Mouse (Mus musculus) embryonic facial prominence, embryonic 13.5 days (tissue): ENCODE measurements around the gene Mnx1. TPM values are rescaled to one million over a fixed set of nuclear protein-coding genes. Genes with fewer than 3 reads are reported as not detected.

Source experiments
- ATAC-seq: fragments of 200-750 bp; cut with Nextera tagmentation; 2 replicates; pipeline ENCODE4 v1.8.0; 2017; ENCODE audit warnings: low read depth; ENCODE audit not compliant: insufficient number of reproducible peaks, insufficient read depth, low FRiP score, low TSS enrichment
- H3K27ac ChIP-seq: fragments of 300-500 bp; sonication (generic); 2 replicates; pipeline ENCODE4 v1.5.1; 2015; ENCODE audit warnings: moderate library complexity, mild to moderate bottlenecking, inconsistent platforms
- H3K27me3 ChIP-seq: fragments of 300-500 bp; sonication (generic); 2 replicates; pipeline ENCODE4 v1.6.1; 2015; ENCODE audit warnings: mild to moderate bottlenecking, inconsistent platforms
- H3K36me3 ChIP-seq: fragments of 300-500 bp; sonication (generic); 2 replicates; pipeline ENCODE4 v1.6.1; 2015; ENCODE audit warnings: mild to moderate bottlenecking, inconsistent platforms
- H3K4me1 ChIP-seq: fragments of 300-500 bp; sonication (generic); 2 replicates; pipeline ENCODE4 v1.6.1; 2015; ENCODE audit warnings: inconsistent platforms
- H3K4me2 ChIP-seq: fragments of 300-500 bp; sonication (generic); 2 replicates; pipeline ENCODE4 v1.6.1; 2015; ENCODE audit warnings: moderate library complexity, mild to moderate bottlenecking, inconsistent platforms
- H3K4me3 ChIP-seq: fragments of 300-500 bp; sonication (generic); 2 replicates; pipeline ENCODE4 v1.5.1; 2015; ENCODE audit warnings: mild to moderate bottlenecking, inconsistent platforms
- H3K9ac ChIP-seq: fragments of 300-500 bp; sonication (generic); 2 replicates; pipeline ENCODE4 v1.6.1; 2015; ENCODE audit warnings: mild to moderate bottlenecking, inconsistent platforms
- H3K9me3 ChIP-seq: fragments of 300-500 bp; sonication (generic); 2 replicates; pipeline ENCODE4 v1.6.1; 2016; ENCODE audit warnings: inconsistent platforms
- WGBS: fragments of 180-500 bp; shearing (Covaris S2); methylation state at CpG from one replicate; pipeline ENCODE4 v1.1.7; 2015; ENCODE audit warnings: mixed read lengths; 5-methylcytosine and 5-hydroxymethylcytosine counted together
- polyA plus RNA-seq: library from polyadenylated mRNA; unstranded; fragments of >200 nt; fragmentation: Nextera tagmentation; extraction: Ambion mirVana; gene quantifications from 2 replicates; pipeline ENCODE4 v1.2.1, GENCODE M21; 2015

Mnx1 gene
- polyA plus RNA-seq, 1 experiment from 2014 or later, result not detected

DNA sequence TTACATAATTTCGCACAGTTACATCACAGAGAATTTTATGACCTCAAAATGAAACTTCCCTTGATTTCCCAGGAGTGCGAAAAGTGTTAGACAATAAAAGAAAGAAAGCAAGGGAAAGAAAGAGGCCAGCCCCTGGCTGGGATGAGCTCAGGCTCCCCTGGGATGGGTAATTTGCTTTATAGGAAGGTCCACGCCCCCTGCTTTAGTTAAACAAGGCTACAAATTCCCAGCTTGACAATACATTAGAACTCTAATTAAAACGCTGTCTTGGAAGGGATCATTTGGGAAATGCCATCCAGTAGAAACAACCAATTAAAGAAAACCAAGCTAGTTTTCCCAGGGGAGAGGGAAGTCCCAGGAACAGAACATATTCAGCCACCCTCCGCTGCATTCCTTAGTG, 2.7 kb downstream of the Mnx1 start:
- Histone ChIP-seq H3K9ac (no peak overlapping the region), H3K36me3 (no peaks in the 10 kb centered on the region), H3K27me3 (peaks cover 100% of the 10 kb centered on the region), H3K9me3 (no peaks in the 10 kb centered on the region), H3K4me3 (no peak overlapping the region), H3K27ac (no peak overlapping the region), H3K4me2 (no peak overlapping the region), H3K4me1 (peaks cover 19% of the 10 kb centered on the region)
- no peak for ATAC-seq
- WGBS, result 1% methylated on average over 5 of the region's 5 CpGs

DNA sequence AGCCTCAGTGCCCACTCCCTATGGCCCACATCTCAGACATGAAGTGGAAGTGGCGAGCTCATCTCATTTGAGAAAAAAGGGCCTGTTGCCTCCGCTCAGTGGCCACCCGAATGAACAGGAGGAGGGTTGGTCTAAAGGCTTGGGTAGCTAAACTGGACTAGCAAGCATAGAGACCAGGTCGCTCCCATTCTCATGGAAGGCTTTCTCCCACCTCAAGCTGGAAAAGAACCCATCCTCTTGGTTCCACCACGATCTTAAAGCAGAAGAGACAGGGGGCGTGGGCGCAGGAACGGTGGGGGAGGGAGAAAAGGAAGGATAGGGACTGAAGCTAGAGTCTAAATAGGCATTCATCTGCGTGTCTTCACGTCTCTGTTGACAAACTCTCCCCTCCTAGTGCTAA, 3.2 kb downstream of the Mnx1 start:
- Histone ChIP-seq H3K4me3 (no peak overlapping the region), H3K9me3 (no peaks in the 10 kb centered on the region), H3K27me3 (peaks cover 100% of the 10 kb centered on the region), H3K4me2 (no peak overlapping the region), H3K27ac (no peak overlapping the region), H3K4me1 (peaks cover 19% of the 10 kb centered on the region), H3K36me3 (no peaks in the 10 kb centered on the region), H3K9ac (no peak overlapping the region)
- 1% methylated on average over 10 of the region's 10 CpGs for WGBS
- ATAC-seq, result no peak

DNA sequence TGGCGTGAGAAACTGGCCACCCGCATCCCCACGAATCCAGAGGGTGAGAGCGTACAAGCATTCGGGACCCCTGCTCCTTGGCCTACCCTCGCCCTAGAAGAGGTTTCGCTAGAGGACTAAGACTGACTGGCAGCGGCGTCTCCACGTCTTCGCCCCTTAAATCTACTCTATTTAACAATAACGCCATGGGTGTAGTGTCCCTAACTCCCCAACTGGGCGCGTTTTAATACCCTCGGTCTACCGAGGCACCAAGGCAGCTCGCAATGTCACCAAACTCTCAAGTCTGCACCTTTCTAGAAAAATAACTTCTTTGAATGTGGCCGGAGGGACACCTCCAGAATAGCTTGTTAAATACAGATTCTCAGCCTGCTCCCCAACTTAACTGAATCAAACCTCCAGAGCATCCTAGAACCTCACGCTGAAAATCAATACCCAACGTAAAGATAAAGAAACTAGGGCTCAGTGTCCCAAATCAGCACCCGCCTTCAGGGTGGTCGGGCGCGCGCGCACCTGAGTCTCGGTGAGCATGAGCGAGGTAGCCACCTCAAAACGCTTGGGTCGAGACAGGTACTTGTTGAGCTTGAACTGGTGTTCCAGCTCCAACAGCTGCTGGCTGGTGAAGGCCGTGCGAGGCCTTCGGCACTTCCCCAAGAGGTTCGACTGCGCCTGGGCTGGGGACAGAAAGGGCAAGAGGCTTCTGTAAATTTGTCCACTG, 3.9 kb downstream of the Mnx1 start:
- no peak for ATAC-seq
- Histone ChIP-seq H3K27me3 (peaks cover 100% of the 10 kb centered on the region), H3K4me3 (0 out of 2 replicates have a peak overlapping the region, but pooled peaks have one; percentile 1), H3K9ac (no peak overlapping the region), H3K4me1 (peaks cover 19% of the 10 kb centered on the region), H3K36me3 (no peaks in the 10 kb centered on the region), H3K4me2 (no peak overlapping the region), H3K27ac (no peak overlapping the region), H3K9me3 (no peaks in the 10 kb centered on the region)
- 1% methylated on average over 35 of the region's 35 CpGs for WGBS

DNA sequence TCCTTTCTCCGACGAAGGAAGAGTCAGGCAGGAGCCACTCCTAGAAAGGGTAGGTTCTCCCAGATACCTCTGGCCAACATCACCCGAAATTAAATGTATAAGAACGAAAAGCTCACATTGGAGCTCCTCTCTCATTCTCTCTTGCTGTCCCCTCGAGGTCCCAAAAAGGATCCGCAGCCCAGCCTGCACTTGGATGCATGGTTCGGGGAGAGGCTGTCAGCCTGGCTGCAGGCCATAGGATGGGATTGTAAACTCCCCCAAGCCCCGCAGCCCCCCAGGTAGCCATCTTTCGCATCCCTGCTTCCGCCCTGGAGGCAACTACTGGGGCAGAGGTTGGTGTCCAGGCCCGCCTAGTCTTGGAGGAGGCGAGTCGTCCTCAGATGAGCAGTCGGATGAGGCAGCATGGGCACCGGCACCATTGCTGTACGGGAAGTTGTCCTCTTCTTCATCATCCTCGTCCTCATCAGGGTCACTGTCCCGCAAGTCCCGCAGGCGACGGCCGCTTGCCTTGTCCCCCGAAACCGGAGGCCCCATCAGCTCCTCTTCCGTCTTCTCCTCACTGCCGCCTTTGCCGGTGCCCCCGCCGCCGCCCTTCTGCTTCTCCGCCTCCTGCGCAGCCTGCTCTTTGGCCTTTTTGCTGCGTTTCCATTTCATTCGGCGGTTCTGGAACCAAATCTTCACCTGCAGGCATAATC, 4.6 kb downstream of the Mnx1 start:
- Histone ChIP-seq H3K9me3 (no peaks in the 10 kb centered on the region), H3K4me2 (no peak overlapping the region), H3K9ac (no peak overlapping the region), H3K4me3 (0 out of 2 replicates have a peak overlapping the region, but pooled peaks have one; percentile 1), H3K27ac (no peak overlapping the region), H3K4me1 (peaks cover 15% of the 10 kb centered on the region), H3K27me3 (peaks cover 100% of the 10 kb centered on the region), H3K36me3 (no peaks in the 10 kb centered on the region)
- WGBS, result under 1% methylated on average over 35 of the region's 35 CpGs
- ATAC-seq, result no peak

DNA sequence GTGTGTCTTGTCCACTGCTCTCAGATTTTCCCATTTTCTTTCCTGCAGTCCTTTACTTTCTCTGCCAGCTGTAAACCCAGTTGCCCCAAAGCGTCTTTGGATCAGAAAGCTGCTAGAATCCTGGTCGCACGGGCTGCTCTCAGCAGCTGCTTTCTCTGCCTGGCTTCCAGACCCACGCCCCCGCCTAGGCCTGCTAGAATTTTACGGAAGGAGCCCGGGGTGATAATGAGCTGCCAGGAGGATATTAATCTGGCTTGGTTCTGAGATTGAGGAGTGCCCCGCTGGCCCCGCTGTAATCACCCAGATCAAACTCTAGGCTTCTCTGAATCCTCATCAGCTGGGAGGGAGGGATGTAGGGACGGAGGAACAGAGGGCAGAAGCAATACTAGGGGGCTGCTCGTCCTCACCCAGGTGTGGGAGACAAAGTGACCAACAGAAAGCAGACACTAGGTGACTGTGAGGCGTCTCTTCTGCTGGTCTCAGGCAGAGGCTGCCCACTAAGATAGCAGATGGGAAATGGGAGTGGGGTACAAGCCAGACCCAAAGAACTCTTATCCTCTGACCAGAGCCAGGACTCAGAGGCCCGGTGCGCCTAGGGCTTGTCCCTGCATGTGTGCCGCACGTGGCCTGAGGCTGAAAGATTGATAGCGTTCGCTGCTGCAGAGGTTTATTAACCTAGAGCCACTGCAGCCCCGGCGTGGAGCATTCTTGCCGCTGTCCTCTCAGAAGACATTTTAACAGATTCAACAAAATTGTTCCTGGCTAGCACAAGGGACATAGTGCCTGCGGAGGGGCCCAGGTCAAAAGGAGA, 6.2 kb downstream of the Mnx1 start:
- H3K27ac ChIP-seq, result no peak overlapping the region
- no peak overlapping the region for H3K4me3 ChIP-seq
- H3K4me1 ChIP-seq, result peaks cover 9% of the 10 kb centered on the region; the same call in 1 of the 2 replicates
- H3K36me3 ChIP-seq, result no peaks in the 10 kb centered on the region
- H3K4me2 ChIP-seq, result no peak overlapping the region
- 1% methylated on average over 22 of the region's 22 CpGs for WGBS
- H3K9ac ChIP-seq, result no peak overlapping the region
- no peaks in the 10 kb centered on the region for H3K9me3 ChIP-seq
- peaks cover 100% of the 10 kb centered on the region for H3K27me3 ChIP-seq
- ATAC-seq, result no peak

DNA sequence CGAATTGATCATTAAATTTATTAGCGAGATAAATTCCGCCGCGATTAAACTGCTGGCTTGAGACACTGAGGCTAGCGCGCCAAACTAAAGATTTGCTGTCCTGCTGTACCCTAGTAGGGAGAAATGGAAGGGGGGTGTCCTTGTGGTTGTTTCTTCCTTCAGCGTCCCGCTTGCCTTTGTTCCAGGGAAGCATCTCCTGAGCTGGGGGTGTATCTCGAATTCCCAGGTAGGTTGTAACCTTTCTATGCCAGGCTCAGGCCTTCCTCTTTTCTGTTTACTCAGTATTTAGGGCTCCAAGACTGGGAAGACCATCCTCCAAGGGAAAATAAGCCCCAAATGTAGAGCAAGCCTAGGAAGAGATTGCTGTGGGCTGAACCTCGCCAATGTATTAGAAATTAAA, 6.9 kb downstream of the Mnx1 start:
- Histone ChIP-seq H3K4me3 (no peak overlapping the region), H3K9ac (no peak overlapping the region), H3K27me3 (peaks cover 100% of the 10 kb centered on the region), H3K27ac (no peak overlapping the region), H3K4me2 (no peak overlapping the region), H3K36me3 (no peaks in the 10 kb centered on the region), H3K4me1 (peaks cover 9% of the 10 kb centered on the region; the same call in 1 of the 2 replicates), H3K9me3 (no peaks in the 10 kb centered on the region)
- under 1% methylated on average over 11 of the region's 11 CpGs for WGBS
- no peak for ATAC-seq

DNA sequence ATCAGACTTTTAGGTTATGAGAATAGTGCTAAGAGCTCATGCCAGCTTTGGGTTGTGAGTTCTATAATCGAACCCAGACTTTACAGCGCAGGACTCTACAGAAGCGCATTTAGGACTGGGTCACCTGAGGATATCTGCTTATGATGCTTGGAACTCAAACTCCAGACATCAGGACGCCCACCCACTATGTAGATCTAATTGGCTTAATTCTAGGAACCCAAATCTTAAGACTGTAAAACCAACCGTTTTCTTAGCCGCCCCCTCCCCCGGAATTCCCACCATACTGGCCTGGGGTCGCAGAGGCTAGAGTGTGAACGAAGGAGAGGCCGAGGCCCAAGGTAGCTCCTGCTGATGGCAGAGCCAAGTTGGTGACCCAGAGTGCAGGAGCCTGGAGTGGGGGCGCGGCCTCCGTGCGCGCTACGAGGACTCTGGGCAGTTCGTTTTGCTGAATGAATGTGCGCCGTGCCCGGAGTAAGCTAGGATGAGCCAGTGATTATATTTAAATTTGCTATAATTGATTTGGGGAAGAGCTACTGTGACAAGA, 7.3 kb downstream of the Mnx1 start:
- Histone ChIP-seq H3K4me3 (no peak overlapping the region), H3K4me1 (peaks cover 9% of the 10 kb centered on the region; the same call in 1 of the 2 replicates), H3K4me2 (no peak overlapping the region), H3K9me3 (no peaks in the 10 kb centered on the region), H3K36me3 (no peaks in the 10 kb centered on the region), H3K27ac (no peak overlapping the region), H3K27me3 (peaks cover 100% of the 10 kb centered on the region), H3K9ac (no peak overlapping the region)
- WGBS, result 3% methylated on average over 20 of the region's 20 CpGs
- ATAC-seq, result no peak

DNA sequence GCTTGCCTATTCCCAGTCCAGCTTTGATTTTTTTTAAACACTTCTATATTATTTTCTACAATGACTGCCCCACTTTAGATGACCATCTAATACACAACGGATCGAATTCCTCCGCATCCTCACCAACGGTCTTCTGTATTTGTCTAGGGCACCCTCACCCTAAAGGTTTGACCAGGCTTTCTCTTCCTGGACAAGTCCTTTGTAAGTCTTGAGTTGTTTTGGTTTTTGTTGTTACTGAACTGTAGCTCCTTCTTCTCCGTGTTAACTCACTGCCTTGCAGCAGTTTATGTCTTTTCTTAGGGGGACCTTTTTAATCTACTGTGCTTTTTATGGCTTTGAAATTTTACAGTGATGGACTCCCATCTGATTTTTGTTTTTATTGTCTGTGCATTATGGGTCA, 8.0 kb downstream of the Mnx1 start:
- no peak for ATAC-seq
- Histone ChIP-seq H3K9me3 (no peaks in the 10 kb centered on the region), H3K27ac (no peak overlapping the region), H3K27me3 (peaks cover 100% of the 10 kb centered on the region), H3K4me3 (no peak overlapping the region), H3K4me2 (no peak overlapping the region), H3K9ac (no peak overlapping the region), H3K36me3 (no peaks in the 10 kb centered on the region), H3K4me1 (peaks cover 9% of the 10 kb centered on the region; the same call in 1 of the 2 replicates)
- WGBS, result 8% methylated on average over 5 of the region's 5 CpGs

DNA sequence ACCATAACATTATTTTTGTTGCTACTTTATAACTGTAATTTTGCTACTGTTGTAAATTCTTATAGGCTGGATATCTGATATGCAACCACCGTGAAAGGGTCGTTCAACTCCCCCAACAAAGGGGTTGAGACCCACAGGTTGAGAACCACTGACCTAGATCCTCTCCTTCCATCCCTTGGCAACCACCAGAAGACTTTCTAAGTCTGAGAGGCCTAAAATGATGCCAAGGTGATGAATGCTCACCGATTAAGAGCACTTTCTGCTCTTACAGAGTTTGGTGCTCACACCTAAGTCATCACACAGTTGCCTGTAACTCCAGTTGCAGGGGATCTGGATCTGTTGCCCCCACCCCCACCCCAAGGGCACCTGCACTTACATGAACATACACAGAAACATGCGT, 8.8 kb downstream of the Mnx1 start:
- no peak overlapping the region for H3K27ac ChIP-seq
- H3K36me3 ChIP-seq, result no peaks in the 10 kb centered on the region
- H3K4me3 ChIP-seq, result no peak overlapping the region
- WGBS, result 4% methylated on average over 4 of the region's 4 CpGs
- H3K4me1 ChIP-seq, result peaks cover 9% of the 10 kb centered on the region; the same call in 1 of the 2 replicates
- ATAC-seq, result no peak
- no peaks in the 10 kb centered on the region for H3K9me3 ChIP-seq
- H3K9ac ChIP-seq, result no peak overlapping the region
- no peak overlapping the region for H3K4me2 ChIP-seq
- peaks cover 94% of the 10 kb centered on the region for H3K27me3 ChIP-seq

DNA sequence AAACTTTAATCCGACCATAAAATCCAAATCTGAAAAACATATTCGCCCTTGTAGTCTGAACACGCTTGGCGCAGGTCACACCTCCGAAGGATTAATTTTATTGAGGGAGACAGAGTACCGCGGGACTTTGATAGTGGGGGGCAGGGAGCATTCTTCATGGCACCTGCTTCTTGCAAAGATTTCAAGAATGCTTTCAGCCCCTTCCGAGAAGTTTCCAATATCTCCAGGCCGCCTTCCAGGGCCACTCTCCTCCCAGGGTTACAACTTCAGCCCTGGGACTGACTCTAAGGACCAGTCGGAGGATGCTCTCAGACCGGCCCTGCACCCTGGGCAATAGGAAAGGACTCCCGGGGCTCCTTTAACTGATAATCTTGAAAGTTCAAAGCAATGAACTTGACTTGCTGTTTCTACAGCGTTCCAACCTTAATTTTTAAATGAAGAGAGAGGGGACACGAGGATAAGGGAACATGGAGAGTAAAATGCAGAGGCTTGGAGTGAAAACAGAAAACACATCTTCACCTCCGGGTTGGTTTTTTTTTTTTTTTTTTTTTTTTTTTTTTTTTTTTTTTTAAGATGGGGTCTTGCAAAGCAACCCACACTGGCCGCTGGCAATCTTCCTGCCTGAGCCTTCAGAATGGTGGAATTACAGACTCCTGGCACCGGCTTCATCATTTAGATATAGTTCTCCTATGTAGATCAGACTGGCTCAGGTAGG, 9.8 kb downstream of the Mnx1 start:
- no peak for ATAC-seq
- Histone ChIP-seq H3K9ac (no peak overlapping the region), H3K9me3 (no peaks in the 10 kb centered on the region), H3K4me3 (peak overlapping the region; percentile 38), H3K27me3 (peaks cover 84% of the 10 kb centered on the region), H3K36me3 (no peaks in the 10 kb centered on the region), H3K27ac (no peak overlapping the region), H3K4me2 (peak overlapping the region; percentile 58), H3K4me1 (peaks cover 9% of the 10 kb centered on the region; the same call in 1 of the 2 replicates)
- 1% methylated on average over 17 of the region's 17 CpGs for WGBS
